Mouse (Mus musculus) A20 (cell line): ENCODE data around the gene Gfi1b.
A peak's percentile ranks its signal among the peaks of the same experiment; 100 is the strongest.

Experiments
- DNase-seq: peaks from one replicate; pipeline ENCODE4 v3.0.0-alpha.2; 2011; ENCODE audit warnings: low read depth, low spot score

The Gfi1b gene

DNA sequence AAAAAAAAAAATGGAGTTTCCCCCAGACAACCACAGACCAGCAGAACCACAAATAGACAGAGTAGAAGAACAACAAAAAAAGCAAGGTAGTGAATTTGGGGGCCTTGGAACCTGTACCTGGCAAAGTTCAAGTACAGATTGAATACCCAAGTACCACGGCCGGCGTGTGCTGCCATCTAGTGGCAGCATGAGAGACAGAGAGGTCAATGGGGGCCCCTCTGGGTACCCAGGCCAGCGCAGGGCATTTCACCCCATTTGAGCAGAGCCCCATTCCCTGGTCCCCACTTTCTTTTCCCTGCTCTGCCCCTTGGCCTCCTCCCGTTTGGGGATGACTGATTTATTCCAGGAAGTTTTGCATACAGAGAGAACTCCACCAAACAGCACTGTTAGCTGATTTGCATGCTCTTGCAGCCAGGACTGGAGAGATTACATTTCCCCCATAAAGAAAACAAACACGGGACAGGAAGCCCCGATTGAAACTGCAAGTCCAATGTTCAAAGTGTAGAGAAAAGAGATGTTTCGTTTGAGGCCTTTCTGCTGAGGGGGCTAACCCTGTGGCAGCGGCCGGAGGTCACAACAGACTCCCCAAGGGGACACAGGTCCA is 841 bp upstream of the Gfi1b start:
- peak; percentile 89 for DNase-seq

DNA sequence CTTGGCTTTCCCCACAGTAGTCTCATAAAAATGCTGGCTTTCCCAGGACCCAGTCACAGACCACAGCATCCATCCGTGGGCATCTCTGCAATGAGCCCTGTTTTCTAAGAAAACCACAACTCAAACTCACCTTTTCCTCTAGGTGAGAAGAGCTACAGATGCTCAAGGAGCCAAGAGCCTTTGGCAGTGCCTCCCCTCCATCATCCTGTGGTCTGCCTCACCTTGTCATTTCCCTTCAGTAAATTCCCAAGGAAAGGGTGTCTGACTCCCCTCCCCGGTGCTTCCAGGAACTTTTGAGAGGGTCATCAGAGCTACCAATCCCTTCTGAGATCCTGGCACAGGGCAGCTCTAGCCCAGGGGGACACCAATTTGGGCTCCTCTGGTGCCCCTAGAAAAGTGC is 671 bp downstream of the Gfi1b start:
- DNase-seq = no peak

DNA sequence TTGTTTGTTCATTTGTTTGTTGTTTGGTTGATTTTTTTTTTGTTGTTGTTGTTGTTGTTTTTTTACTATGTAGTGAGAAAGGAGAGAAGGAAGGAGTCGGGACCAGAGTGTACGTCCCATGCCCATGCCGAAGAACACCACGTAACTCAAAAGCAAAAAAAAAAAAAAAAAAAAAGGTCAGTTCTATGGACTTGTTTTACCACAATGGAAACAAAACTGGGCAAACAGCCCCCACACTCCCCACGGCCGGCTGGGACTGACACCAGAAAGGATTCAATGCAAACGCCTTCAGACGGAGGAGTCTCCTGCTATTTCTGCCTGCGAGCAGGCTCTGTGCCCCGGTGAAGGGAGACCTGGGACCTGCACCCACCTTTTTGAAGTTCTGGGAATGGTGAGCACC is 1.3 kb downstream of the Gfi1b start:
- DNase-seq = no peak

DNA sequence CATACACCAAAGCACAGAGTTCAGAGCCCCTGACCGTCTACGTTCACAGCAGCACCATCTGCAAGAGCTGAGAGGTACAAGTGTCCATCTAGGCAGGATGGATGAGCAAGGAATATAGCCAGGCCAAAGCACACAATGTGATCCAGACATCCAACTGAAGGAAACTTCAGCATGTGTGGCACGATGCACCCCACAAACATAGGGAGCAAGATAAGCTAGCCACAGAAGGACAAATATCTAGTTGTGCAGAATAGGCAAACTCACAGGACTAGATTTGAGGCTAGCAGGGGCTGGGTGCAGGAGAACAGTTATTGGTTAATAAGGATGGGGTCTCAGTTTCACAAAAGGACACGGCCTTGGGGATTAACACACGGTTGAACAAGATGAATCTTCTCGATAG is 2.4 kb downstream of the Gfi1b start:
- no peak for DNase-seq

DNA sequence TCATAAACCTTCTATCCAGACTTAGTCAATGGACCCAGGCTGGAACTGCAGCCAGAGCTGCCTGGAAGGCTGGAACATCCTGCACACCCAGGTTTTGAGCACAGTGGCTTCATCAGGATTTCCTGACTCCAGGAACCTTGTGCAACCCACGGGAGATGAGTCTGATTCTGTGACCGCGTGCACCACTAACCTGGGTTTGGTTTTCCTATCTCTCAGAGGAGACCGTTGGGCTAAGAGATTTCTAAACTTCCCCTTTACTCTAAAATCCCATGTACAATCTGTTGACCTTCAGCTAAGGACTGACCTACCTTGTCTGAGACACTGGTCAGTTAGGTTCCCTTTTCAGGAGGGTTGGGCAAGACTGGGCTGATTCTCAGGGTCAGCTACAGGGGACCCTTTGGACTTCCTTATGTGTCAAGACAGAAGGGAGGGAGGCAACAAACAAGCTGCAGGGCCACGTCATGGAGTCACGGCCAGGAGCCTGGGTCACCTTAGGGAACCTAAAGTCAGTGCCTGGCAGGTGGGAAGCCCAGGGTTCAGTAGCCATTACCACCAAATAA is 2.9 kb downstream of the Gfi1b start:
- no peak for DNase-seq

- no peak for DNase-seq
Observed at GRCm38 (mm10) chr2:28617498-28618486, 4.0 kb downstream of the Gfi1b start.

GRCm38 (mm10) chr2:28616874-28617273 is 4.9 kb downstream of the Gfi1b start:
- DNase-seq = no peak

GRCm38 (mm10) chr2:28616358-28616757 is 5.4 kb downstream of the Gfi1b start:
- peak; percentile 68 for DNase-seq

- DNase-seq = no peak
Observed at GRCm38 (mm10) chr2:28613599-28613998, 8.2 kb downstream of the Gfi1b start.

DNA sequence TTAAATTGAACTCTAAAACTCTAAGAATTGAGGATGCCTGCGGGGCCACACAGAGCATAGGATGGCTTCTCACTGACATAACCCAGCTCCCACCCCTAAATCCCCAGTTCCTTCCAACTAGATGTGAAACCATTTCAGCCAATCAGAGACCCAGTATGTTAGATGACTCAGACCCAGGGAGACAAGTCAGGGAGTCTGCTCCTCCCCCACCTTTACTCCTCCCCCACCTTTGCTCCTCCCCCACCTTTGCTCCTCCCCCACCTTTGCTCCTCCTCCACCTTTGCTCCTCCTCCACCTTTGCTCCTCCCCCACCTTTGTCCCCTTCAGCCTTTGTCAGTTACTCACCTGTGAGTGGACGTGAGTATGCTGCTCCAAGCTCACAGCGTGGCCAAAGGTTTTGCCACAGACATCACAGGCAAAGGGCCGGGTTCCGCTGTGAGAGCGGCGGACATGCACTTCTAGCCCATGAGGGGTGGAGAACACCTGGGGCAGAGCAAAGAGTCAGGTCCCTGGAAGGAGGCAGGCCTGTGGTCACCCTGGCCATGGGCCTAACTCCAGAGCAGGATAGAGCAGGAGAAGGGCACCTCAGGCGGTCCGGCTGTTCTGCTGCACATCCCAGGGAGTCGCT is 9.2 kb downstream of the Gfi1b start:
- no peak for DNase-seq

DNA sequence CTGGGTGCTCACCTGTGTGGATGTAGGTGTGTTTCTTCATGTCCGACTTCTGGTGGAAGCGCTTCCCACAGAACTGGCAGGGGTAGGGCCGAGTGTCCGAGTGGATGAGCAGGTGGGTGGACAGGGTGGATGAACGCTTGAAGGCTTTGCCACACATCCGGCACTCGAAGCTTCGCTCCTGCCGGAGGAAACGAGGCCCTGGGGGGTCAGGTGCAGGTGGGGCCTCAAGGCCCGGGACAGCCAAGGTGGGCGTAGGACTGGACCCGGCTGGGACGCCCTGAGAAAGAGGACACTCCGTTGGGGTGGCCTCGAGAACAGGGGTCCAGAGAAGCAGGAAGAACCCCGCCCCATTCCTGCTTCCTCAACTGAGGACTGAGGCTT is 10.4 kb downstream of the Gfi1b start:
- DNase-seq = no peak

GRCm38 (mm10) chr2:28610716-28611406 is 10.9 kb downstream of the Gfi1b start:
- no peak for DNase-seq

DNA sequence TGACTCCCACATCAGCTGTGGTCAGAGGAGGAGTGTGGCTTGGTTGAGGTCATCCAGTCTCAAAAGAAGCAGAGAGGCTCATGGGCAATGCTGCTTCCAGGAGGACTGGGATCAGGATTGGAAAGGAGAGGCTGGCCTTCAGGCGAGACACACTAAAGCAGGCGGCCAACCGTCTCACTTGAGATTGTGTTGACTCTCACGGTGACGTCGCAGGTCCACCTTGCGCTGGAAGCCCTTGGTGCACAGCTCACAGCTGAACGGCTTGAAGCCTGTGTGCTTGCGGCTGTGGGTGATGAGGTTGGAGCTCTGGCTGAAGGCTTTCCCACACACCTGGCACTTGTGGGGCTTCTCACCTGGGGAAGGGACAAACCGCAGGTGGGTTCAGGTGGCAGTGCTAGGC is 11.9 kb downstream of the Gfi1b start:
- no peak for DNase-seq

GRCm38 (mm10) chr2:28607341-28608165 is 14.2 kb downstream of the Gfi1b start:
- DNase-seq = no peak

- peak; percentile 45 for DNase-seq
Observed at GRCm38 (mm10) chr2:28606601-28607340, 15.0 kb downstream of the Gfi1b start.

DNA sequence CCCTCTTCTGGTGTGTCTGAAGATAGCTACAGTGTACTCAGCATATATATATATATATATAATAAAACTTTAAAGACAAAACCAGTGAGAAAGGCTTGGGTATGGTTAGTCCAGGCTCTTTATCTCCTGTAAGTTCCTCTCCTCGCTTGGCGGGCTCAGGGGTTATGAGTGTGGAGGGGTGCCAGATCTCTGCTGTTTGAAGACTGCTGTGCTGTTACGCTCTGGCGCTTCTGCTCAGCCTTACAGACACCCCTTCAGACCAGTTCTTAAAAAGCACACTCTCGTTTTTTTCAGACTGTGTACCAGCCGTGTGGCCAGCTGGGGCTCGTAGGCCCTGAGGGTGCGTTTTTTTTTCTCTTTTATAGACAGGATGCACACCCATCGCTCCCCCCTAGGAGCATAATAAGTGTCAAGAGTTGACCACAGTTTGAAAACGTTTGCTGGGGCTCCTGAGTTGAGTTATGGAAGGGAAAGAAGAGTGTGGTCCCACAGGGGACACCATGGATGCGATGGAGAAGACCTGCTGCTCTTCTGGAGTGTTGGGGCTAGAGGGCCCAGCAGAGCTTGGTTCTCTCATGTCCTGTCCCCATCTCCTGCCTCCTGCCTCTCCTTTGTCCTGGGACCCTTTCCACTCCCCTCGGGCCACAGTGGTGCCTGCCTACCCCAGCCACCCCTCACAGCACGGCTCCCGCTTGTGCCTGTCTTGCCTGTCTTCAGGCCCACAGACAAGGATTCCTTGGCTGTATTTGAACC is 15.8 kb downstream of the Gfi1b start:
- DNase-seq = peak; percentile 87

GRCm38 (mm10) chr2:28603542-28603941 is 18.2 kb downstream of the Gfi1b start:
- no peak for DNase-seq

DNA sequence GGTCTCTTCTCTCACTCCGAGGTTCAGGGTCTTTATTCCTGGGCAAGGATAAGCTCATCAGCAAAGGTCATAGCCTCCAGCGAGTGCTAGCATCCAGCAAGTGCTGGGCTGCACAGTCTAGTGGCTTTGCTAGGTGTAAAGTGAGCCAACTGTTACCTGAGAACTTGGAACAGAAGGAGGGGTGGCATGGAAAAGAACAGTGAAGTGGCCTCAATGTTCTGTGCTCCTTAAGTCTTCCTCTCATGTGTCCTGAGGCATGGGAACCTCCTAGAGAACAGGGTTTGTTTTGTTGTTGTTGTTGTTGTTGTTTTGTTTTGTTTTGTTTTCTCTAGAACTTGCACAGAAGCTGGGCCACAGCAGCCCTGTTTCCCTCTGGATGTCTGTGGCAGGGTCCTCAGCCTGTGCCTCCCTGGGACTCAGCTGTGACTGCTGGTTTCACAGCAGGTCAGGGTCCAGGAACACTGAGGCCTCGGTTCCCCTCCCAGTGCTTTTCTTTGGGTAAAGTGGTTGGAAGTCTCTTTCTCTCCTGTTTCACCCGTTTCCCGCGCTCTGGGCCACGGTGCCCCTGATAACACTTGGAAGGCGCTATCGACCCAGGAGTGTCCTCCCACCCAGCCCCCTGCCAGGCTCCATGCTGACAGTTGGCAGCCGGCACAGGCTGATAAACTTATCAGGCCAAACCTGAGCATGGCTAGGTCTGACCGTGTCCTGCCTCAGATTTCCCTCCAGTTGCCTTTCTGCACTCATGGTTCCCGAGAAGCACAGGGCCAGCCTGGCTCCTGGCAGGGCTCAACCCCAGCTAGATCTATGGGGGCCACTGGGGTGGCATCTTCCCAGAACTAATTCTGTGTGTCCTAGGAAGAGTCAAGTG is 19.8 kb downstream of the Gfi1b start:
- no peak for DNase-seq
